Mouse (Mus musculus) heart, embryonic 12.5 days (tissue): ENCODE results near the gene Tas2r105. TPM values are rescaled to one million over a fixed set of nuclear protein-coding genes. Genes with fewer than 3 reads are reported as not detected.

Source experiments
- ATAC-seq: fragments of 200-750 bp; cut with Nextera tagmentation; 2 replicates; pipeline ENCODE4 v1.8.0; 2017; ENCODE audit warnings: moderate TSS enrichment, moderate library complexity; ENCODE audit not compliant: insufficient number of reproducible peaks, low FRiP score
- H3K27ac ChIP-seq: fragments of 300-500 bp; sonication (generic); 2 replicates; pipeline ENCODE4 v1.5.1; 2016; ENCODE audit warnings: mild to moderate bottlenecking, moderate library complexity; ENCODE audit not compliant: poor library complexity, severe bottlenecking
- H3K27me3 ChIP-seq: fragments of 300-500 bp; sonication (generic); replicated peaks from 2 replicates; pipeline ENCODE4 v1.6.1; 2016; ENCODE audit warnings: mild to moderate bottlenecking, moderate library complexity
- H3K36me3 ChIP-seq: fragments of 300-500 bp; sonication (generic); 2 replicates; pipeline ENCODE4 v1.6.1; 2016; ENCODE audit warnings: mild to moderate bottlenecking, moderate library complexity
- H3K4me1 ChIP-seq: fragments of 300-500 bp; sonication (generic); replicated peaks from 2 replicates; pipeline ENCODE4 v1.6.1; 2016; ENCODE audit warnings: mild to moderate bottlenecking
- H3K4me2 ChIP-seq: fragments of 300-500 bp; sonication (generic); 2 replicates; pipeline ENCODE4 v1.6.1; 2016; ENCODE audit warnings: mild to moderate bottlenecking, moderate library complexity
- H3K4me3 ChIP-seq: fragments of 300-500 bp; sonication (generic); 2 replicates; pipeline ENCODE4 v1.5.1; 2016; ENCODE audit warnings: mild to moderate bottlenecking
- H3K9ac ChIP-seq: fragments of 300-500 bp; sonication (generic); 2 replicates; pipeline ENCODE4 v1.6.1; 2016; ENCODE audit warnings: mild to moderate bottlenecking, moderate library complexity
- H3K9me3 ChIP-seq: fragments of 300-500 bp; sonication (generic); replicated peaks from 2 replicates; pipeline ENCODE4 v1.6.1; 2016; ENCODE audit warnings: mild to moderate bottlenecking, moderate library complexity
- WGBS: fragments of 180-500 bp; shearing (Covaris S2); methylation state at CpG from one replicate; pipeline ENCODE4 v1.1.7; 2016; 5-methylcytosine and 5-hydroxymethylcytosine counted together
- polyA plus RNA-seq: library from polyadenylated mRNA; unstranded; fragments of >200 nt; fragmentation: Nextera tagmentation; extraction: Ambion mirVana; gene quantifications from 2 replicates; pipeline ENCODE4 v1.2.1, GENCODE M21; 2016

Gene Tas2r105
- polyA plus RNA-seq = not detected in 2 replicates

DNA sequence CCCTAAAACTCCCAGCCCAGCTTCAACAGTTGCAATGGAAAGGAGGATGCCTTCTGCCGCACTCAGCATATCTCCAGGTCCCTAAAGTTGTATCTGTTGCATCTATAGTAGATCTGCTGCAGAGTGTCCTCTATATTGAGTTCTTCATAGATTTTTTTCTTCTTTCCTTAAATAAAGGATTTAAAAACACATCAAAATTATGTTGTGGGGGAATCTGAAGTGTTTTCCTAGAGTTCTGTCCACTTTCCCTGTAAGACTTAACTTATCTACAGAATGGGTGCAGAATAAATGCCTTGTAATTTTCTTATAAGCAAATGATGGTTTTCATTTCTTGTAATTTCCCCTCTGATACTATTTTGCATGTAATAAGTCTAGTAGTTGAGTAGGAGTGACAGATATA, at the start of gene Tas2r105:
Gene Tas2r105, minus strand, starts transcription at position 101 of the 400 bp plus-strand sequence.
- ATAC-seq = no peak
- no peak within 1 kb of the TSS for H3K4me2 ChIP-seq
- WGBS = 77% methylated on average over 1 of the region's 1 CpGs
- no peak within 1 kb of the TSS for H3K4me3 ChIP-seq
- no peaks in the 10 kb centered on the region for H3K27me3 ChIP-seq
- peaks cover 11% of the 10 kb centered on the region for H3K9me3 ChIP-seq
- no peaks in the 10 kb centered on the region for H3K4me1 ChIP-seq
- no peaks in the 10 kb centered on the region for H3K36me3 ChIP-seq
- no peak within 1 kb of the TSS for H3K9ac ChIP-seq
- no peak within 1 kb of the TSS for H3K27ac ChIP-seq

GRCm38 (mm10) chr6:131712803-131713202, 25.5 kb upstream of the Tas2r105 start:
- Histone ChIP-seq H3K9me3 (0 out of 2 replicates have a peak, but pooled peaks cover 11% of the 10 kb centered on the region), H3K4me2 (no peak overlapping the region), H3K27ac (no peak overlapping the region), H3K36me3 (no peaks in the 10 kb centered on the region), H3K9ac (no peak overlapping the region), H3K27me3 (no peaks in the 10 kb centered on the region), H3K4me3 (no peak overlapping the region), H3K4me1 (no peaks in the 10 kb centered on the region)
- no peak for ATAC-seq
- WGBS = 32% methylated on average over 7 of the region's 7 CpGs

DNA sequence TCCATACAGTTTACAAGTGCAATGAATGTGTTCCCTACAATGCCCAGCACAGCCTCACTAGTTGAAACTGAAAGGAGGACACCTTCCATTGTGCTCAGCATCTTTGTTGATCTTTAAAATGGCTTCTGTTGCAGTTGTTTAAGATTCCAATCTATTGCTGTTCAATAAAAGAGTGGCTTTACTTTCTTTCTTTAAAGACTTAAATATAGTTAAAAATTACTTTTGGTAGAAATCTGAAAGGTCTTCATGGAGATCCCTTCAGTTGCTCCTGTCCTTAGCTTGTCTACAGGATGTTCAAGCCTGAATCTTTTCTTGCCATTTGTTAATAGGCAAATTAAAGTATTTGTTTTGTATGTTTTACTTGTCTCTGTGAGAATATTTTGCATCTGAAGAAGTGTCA, 2.7 kb upstream of the Tas2r105 start, which contains the start of gene Tas2r114:
Gene Tas2r114, minus strand, starts transcription at position 101 of the 400 bp plus-strand sequence.
- Histone ChIP-seq H3K4me1 (no peaks in the 10 kb centered on the region), H3K9me3 (peaks cover 8% of the 10 kb centered on the region), H3K4me3 (no peak within 1 kb of the TSS), H3K4me2 (no peak within 1 kb of the TSS), H3K27me3 (no peaks in the 10 kb centered on the region), H3K9ac (no peak within 1 kb of the TSS), H3K36me3 (no peaks in the 10 kb centered on the region), H3K27ac (no peak within 1 kb of the TSS)
- ATAC-seq = no peak

DNA sequence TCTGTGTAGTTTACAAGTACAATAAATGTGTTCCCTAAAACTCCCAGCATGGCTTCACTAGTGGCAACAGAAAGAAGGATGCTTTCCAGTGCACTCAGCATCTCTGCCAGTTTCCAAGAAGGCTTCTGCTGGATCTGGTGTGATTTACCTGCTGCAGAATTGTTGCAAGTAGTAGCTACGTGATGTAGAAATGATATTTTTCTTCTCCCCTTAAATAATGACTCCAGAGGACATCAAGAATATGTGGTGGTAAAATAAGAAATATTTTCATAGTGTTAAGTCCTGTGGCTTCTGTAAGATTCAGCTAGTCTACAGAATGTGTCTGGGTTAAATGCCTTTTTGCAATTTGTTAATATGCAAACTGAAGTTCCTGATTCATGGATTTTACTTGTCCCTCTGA, 1.7 kb downstream of the Tas2r105 start, which contains the start of gene Tas2r104:
Gene Tas2r104, minus strand, starts transcription at position 101 of the 400 bp plus-strand sequence.
- Histone ChIP-seq H3K27ac (no peak within 1 kb of the TSS), H3K4me1 (no peaks in the 10 kb centered on the region), H3K27me3 (no peaks in the 10 kb centered on the region), H3K4me3 (no peak within 1 kb of the TSS), H3K9ac (no peak within 1 kb of the TSS), H3K4me2 (no peak within 1 kb of the TSS), H3K36me3 (no peaks in the 10 kb centered on the region), H3K9me3 (peaks cover 3% of the 10 kb centered on the region; the same call in 1 of the 2 replicates)
- ATAC-seq = no peak
- whole genome bisulfite sequencing = 63% methylated on average over 1 of the region's 1 CpGs

- no peaks in the 10 kb centered on the region for H3K36me3 ChIP-seq
- no peaks in the 10 kb centered on the region for H3K27me3 ChIP-seq
- no peak within 1 kb of the TSS for H3K27ac ChIP-seq
- H3K9ac ChIP-seq = no peak within 1 kb of the TSS
- ATAC-seq = no peak
- 61% methylated on average over 3 of the region's 3 CpGs for WGBS
- H3K4me2 ChIP-seq = no peak within 1 kb of the TSS
- peaks cover 8% of the 10 kb centered on the region for H3K9me3 ChIP-seq
- H3K4me1 ChIP-seq = no peaks in the 10 kb centered on the region
- H3K4me3 ChIP-seq = no peak within 1 kb of the TSS
These were observed 8.5 kb downstream of the Tas2r105 start, which contains the start of gene Tas2r106 for GRCm38 (mm10) chr6:131678786-131679185. Gene Tas2r106, minus strand, starts transcription at chr6:131678886.

DNA sequence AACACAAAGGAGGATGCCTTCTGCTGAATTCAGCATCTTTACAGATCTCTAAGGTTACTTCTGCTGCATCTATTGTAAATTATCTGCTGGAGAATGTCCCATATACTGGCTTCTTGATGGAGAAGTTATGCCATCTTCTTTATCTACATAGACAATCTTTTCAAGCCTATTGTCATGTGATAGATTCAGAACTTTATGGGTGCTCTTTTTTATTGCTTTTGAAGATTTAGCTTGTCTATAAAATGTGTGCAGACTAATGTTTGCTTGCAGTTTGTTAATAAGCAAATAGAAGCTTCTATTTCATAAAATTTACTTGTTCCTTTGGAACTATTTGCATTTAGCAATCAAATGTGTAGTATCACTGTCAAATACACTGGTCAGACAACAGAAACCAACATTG, 27.2 kb downstream of the Tas2r105 start, which contains the start of gene Tas2r107:
Gene Tas2r107, minus strand, starts transcription at position 101 of the 400 bp plus-strand sequence.
- no peak within 1 kb of the TSS for H3K27ac ChIP-seq
- no peak for ATAC-seq

More for the DNA sequence above, 27.2 kb downstream of the Tas2r105 start, which contains the start of gene Tas2r107:
- no peak within 1 kb of the TSS for H3K4me3 ChIP-seq
- no peak within 1 kb of the TSS for H3K4me2 ChIP-seq
- no peaks in the 10 kb centered on the region for H3K36me3 ChIP-seq
- no peaks in the 10 kb centered on the region for H3K4me1 ChIP-seq
- peaks cover 10% of the 10 kb centered on the region for H3K9me3 ChIP-seq
- no peak within 1 kb of the TSS for H3K9ac ChIP-seq
- H3K27me3 ChIP-seq = no peaks in the 10 kb centered on the region

Other genes starting within 250 kb of the Tas2r105 start
- not detected in 2 replicates for gene 5430401F13Rik, start 201.1 kb downstream of the Tas2r105 start, polyA plus RNA-seq
- gene Gm6619, start 201.1 kb downstream of the Tas2r105 start, polyA plus RNA-seq = not detected in 2 replicates
- not detected in 2 replicates for gene Tas2r130, start 56.6 kb downstream of the Tas2r105 start, polyA plus RNA-seq
- not detected in 2 replicates for gene Tas2r107, start 27.3 kb downstream of the Tas2r105 start, polyA plus RNA-seq
- not detected in 2 replicates for gene Tas2r106, start 8.6 kb downstream of the Tas2r105 start, polyA plus RNA-seq
- not detected in 2 replicates for gene Tas2r104, start 1.8 kb downstream of the Tas2r105 start, polyA plus RNA-seq
- gene Tas2r114, start 2.6 kb upstream of the Tas2r105 start, polyA plus RNA-seq = not detected in 2 replicates